Mouse (Mus musculus) A20 (cell line): ENCODE results near the gene Rfx3.

ENCODE experiments used
- DNase-seq: peaks from one replicate; pipeline ENCODE4 v3.0.0-alpha.2; 2011; ENCODE audit warnings: low read depth, low spot score

The Rfx3 gene

GRCm38 (mm10) chr19:28010471-28011395 lies at the start of gene Rfx3:
Rfx3 (minus strand) TSS chr19:28011166.
- peak; percentile 92 for DNase-seq

- no peak for DNase-seq
Observed at GRCm38 (mm10) chr19:28052058-28052457, 41.1 kb upstream of the Rfx3 start.

- DNase-seq = no peak
Observed at GRCm38 (mm10) chr19:28051571-28051970, 40.6 kb upstream of the Rfx3 start.

GRCm38 (mm10) chr19:28049280-28049679 lies 38.3 kb upstream of the Rfx3 start:
- no peak for DNase-seq

- DNase-seq = no peak
Observed at GRCm38 (mm10) chr19:28046806-28047205, 35.8 kb upstream of the Rfx3 start.

GRCm38 (mm10) chr19:28044950-28045349 lies 34.0 kb upstream of the Rfx3 start:
- DNase-seq = no peak

GRCm38 (mm10) chr19:28011718-28012499 lies 943 bp upstream of the Rfx3 start:
- peak; percentile 92 for DNase-seq

GRCm38 (mm10) chr19:28011396-28011717 lies 391 bp upstream of the Rfx3 start:
- peak; percentile 97 for DNase-seq

- peak; percentile 86 for DNase-seq
Observed at GRCm38 (mm10) chr19:28009587-28010281, 1.2 kb downstream of the Rfx3 start.

GRCm38 (mm10) chr19:28004190-28004589 lies 6.8 kb downstream of the Rfx3 start:
- DNase-seq = no peak

GRCm38 (mm10) chr19:28003474-28003873 lies 7.5 kb downstream of the Rfx3 start:
- no peak for DNase-seq

- no peak for DNase-seq
Observed at GRCm38 (mm10) chr19:28002708-28003107, 8.3 kb downstream of the Rfx3 start.

- DNase-seq = no peak
Observed at GRCm38 (mm10) chr19:27992800-27993199, 18.2 kb downstream of the Rfx3 start.

GRCm38 (mm10) chr19:27988746-27989145 lies 22.2 kb downstream of the Rfx3 start:
- no peak for DNase-seq

GRCm38 (mm10) chr19:27967590-27967989 lies 43.4 kb downstream of the Rfx3 start:
- no peak for DNase-seq

GRCm38 (mm10) chr19:27961271-27961670 lies 49.7 kb downstream of the Rfx3 start:
- no peak for DNase-seq

GRCm38 (mm10) chr19:27935453-27935852 lies 75.5 kb downstream of the Rfx3 start:
- no peak for DNase-seq

- DNase-seq = no peak
Observed at GRCm38 (mm10) chr19:27931136-27931535, 79.8 kb downstream of the Rfx3 start.

GRCm38 (mm10) chr19:27926378-27926777 lies 84.6 kb downstream of the Rfx3 start:
- no peak for DNase-seq

- no peak for DNase-seq
Observed at GRCm38 (mm10) chr19:27919040-27919439, 91.9 kb downstream of the Rfx3 start.

GRCm38 (mm10) chr19:27916446-27916845 lies 94.5 kb downstream of the Rfx3 start:
- no peak for DNase-seq

- no peak for DNase-seq
Observed at GRCm38 (mm10) chr19:27906976-27907375, 104.0 kb downstream of the Rfx3 start.
